18 mouse cellular contexts compared by ENCODE assay signal in the genomic region with DNA sequence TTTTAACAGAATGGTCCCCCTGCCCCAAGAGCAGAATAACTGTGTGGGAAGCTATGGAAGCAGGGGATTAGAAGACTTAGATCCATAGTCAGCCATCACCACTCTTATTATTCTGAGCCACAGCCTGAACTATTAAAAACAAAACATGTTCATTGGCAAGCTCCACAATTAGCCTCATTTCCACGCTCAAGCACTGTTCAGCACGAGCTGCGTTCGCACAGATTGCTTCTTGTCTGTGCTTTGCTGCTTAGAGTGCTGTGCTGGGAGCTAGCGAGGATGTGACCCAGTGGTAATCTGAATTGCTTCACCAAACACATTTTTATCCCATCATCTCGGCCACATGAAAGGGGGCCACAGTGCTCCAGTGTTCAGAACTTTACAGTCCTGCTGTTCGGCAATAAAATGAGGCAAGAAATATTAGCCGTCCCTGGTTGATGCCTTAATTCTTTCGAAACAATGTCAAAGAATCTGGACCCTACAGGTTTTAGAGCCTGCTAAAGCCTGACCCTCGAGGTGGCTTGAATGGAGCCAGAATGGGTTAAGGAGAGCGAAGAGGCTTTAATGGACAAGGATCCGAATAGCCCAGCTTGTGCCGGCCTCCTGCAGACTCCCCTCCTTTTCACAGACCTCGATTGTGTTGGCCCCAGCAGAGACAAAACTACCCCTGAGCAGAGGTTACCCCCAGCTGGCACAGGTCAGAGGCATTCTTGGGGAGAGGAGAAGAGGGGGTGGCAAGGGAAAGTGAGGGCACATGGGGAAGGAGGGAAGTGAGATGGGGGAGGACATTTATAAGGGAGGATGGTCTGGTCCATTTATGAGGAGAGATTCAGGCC. TPM values are rescaled to one million over a fixed set of nuclear protein-coding genes. Genes with fewer than 3 reads are reported as not detected.
A peak's percentile ranks its signal among the peaks of the same experiment; 100 is the strongest.
DNase-seq lines count a peak whose midpoint lies in the region; ATAC-seq lines count a peak whose summit lies in the region.
"Had no signal": no experiment of that assay in that cellular context is flagged by ENCODE, and none has a peak within 500 bp of the region (broad histone marks: within the 10 kb centered on the region; RNA-seq: fewer than 3 reads in every experiment).

No protein-coding gene starts in this region.

- H3K27ac ChIP-seq in midbrain, embryonic 10.5 days (replicated peaks), result no peak overlapping the region
- H3K27ac ChIP-seq in midbrain, embryonic 13.5 days, result no peak overlapping the region
- H3K27ac ChIP-seq in forebrain, embryonic 13.5 days, result no peak overlapping the region
- H3K27ac ChIP-seq in neural tube, embryonic 13.5 days (replicated peaks), result no peak overlapping the region
- H3K27ac ChIP-seq: embryonic facial prominence, embryonic 15.5 days; gastrocnemius, adult 2 months had no signal

- H3K9me3 ChIP-seq in midbrain, embryonic 10.5 days (replicated peaks), result no peaks in the 10 kb centered on the region
- no peaks in the 10 kb centered on the region for H3K9me3 ChIP-seq in midbrain, embryonic 13.5 days
- H3K9me3 ChIP-seq in forebrain, embryonic 13.5 days (replicated peaks), result no peaks in the 10 kb centered on the region
- no peaks in the 10 kb centered on the region for H3K9me3 ChIP-seq in neural tube, embryonic 13.5 days
- H3K9me3 ChIP-seq: embryonic facial prominence, embryonic 15.5 days had no signal

- H3K27me3 ChIP-seq in midbrain, embryonic 10.5 days (ENCODE audit: low read depth, poor library complexity, severe bottlenecking), result peaks cover 82% of the 10 kb centered on the region
- peaks cover 77% of the 10 kb centered on the region for H3K27me3 ChIP-seq in midbrain, embryonic 13.5 days
- H3K27me3 ChIP-seq in forebrain, embryonic 13.5 days, result peaks cover 62% of the 10 kb centered on the region
- H3K27me3 ChIP-seq in neural tube, embryonic 13.5 days, result peaks cover 83% of the 10 kb centered on the region

- H3K4me3 ChIP-seq in midbrain, embryonic 10.5 days, result no peak overlapping the region; the same call in 1 of the 2 replicates
- no peak overlapping the region for H3K4me3 ChIP-seq in midbrain, embryonic 13.5 days (replicated peaks)
- no peak overlapping the region for H3K4me3 ChIP-seq in forebrain, embryonic 13.5 days
- no peak overlapping the region for H3K4me3 ChIP-seq in neural tube, embryonic 13.5 days
- H3K4me3 ChIP-seq: embryonic facial prominence, embryonic 15.5 days; gastrocnemius, adult 2 months; megakaryocyte, embryonic 14.5 days had no signal

- H3K9ac ChIP-seq in midbrain, embryonic 13.5 days (replicated peaks), result no peak overlapping the region
- H3K9ac ChIP-seq in forebrain, embryonic 13.5 days, result no peak overlapping the region
- H3K9ac ChIP-seq in neural tube, embryonic 13.5 days, result no peak overlapping the region
- H3K9ac ChIP-seq: embryonic facial prominence, embryonic 15.5 days had no signal

- no peak overlapping the region; the same call in 1 of the 2 replicates for H3K4me2 ChIP-seq in midbrain, embryonic 13.5 days (replicated peaks)
- peak overlapping the region; percentile 27 for H3K4me2 ChIP-seq in forebrain, embryonic 13.5 days
- H3K4me2 ChIP-seq in neural tube, embryonic 13.5 days, result no peak overlapping the region
- H3K4me2 ChIP-seq: embryonic facial prominence, embryonic 15.5 days had no signal

- no peak for ATAC-seq in midbrain, embryonic 13.5 days
- ATAC-seq in forebrain, embryonic 13.5 days, result peak; percentile 44
- ATAC-seq in neural tube, embryonic 13.5 days (ENCODE audit: low read depth), result 0 out of 2 replicates have a peak, but pooled peaks have one; percentile 32
- no peak for ATAC-seq in cerebellum, adult (ENCODE audit: insufficient number of reproducible peaks, low FRiP score, low TSS enrichment)
- ATAC-seq: Patski had no signal

- 11% methylated on average over 14 of the region's 14 CpGs for WGBS in midbrain, embryonic 10.5 days
- WGBS in midbrain, embryonic 13.5 days, result 5% methylated on average over 14 of the region's 14 CpGs
- whole genome bisulfite sequencing in forebrain, embryonic 13.5 days, result 4% methylated on average over 14 of the region's 14 CpGs
- WGBS in neural tube, embryonic 13.5 days, result 7% methylated on average over 14 of the region's 14 CpGs

- H3K36me3 ChIP-seq in midbrain, embryonic 10.5 days, result no peaks in the 10 kb centered on the region
- H3K36me3 ChIP-seq in midbrain, embryonic 13.5 days, result no peaks in the 10 kb centered on the region
- no peaks in the 10 kb centered on the region for H3K36me3 ChIP-seq in forebrain, embryonic 13.5 days (ENCODE audit: poor library complexity, severe bottlenecking)
- H3K36me3 ChIP-seq in neural tube, embryonic 13.5 days, result no peaks in the 10 kb centered on the region
- H3K36me3 ChIP-seq: embryonic facial prominence, embryonic 15.5 days had no signal

- H3K4me1 ChIP-seq in midbrain, embryonic 10.5 days, result peaks cover 48% of the 10 kb centered on the region
- peaks cover 36% of the 10 kb centered on the region for H3K4me1 ChIP-seq in midbrain, embryonic 13.5 days (replicated peaks)
- H3K4me1 ChIP-seq in forebrain, embryonic 13.5 days, result peaks cover 23% of the 10 kb centered on the region
- peaks cover 48% of the 10 kb centered on the region for H3K4me1 ChIP-seq in neural tube, embryonic 13.5 days (replicated peaks)
- H3K4me1 ChIP-seq: megakaryocyte, embryonic 14.5 days had no signal

- peak; percentile 33 for DNase-seq in midbrain, embryonic 10.5 days (ENCODE audit: low spot score)
- peak; percentile 74 for DNase-seq in layer of hippocampus, adult 9-11 months
- no peak for DNase-seq in heart, adult 18-20 months
- DNase-seq in ovary, postnatal 36 days (ENCODE audit: low spot score), result no peak
- DNase-seq: adrenal gland, postnatal 25 days; cerebellum, adult 9-10 months; gastrocnemius, adult 2 months; kidney, adult 11 months; lung, adult 18-20 months had no signal

RNA-seq across cellular contexts. Expression of gene Gdf10, which starts 2.4 kb away (rescaled TPM):
- polyA plus RNA-seq in midbrain, embryonic 10.5 days (2016; fragmentation: Nextera tagmentation; extraction: Ambion mirVana), result 1.5 and 1.8 TPM in 2 replicates
- polyA plus RNA-seq in midbrain, embryonic 13.5 days (2015; fragmentation: Nextera tagmentation; extraction: Ambion mirVana), result 1.1 and 1.8 TPM in 2 replicates
- 1.1 and 2.0 TPM in 2 replicates for polyA plus RNA-seq in forebrain, embryonic 13.5 days (2015; fragmentation: Nextera tagmentation; extraction: Ambion mirVana)
- polyA plus RNA-seq in neural tube, embryonic 13.5 days (2015; fragmentation: Nextera tagmentation; extraction: Ambion mirVana), result 9.2 and 9.8 TPM in 2 replicates
- 1 to 10 TPM in 1 of 2 experiments, under 1 TPM in 1; 0.87 to 1.1 TPM for total RNA-seq in heart, adult 18-20 months (2021)
- polyA plus RNA-seq: Patski had no signal

RNA-seq across cellular contexts. Expression of gene Gdf2, which starts 19.9 kb away (rescaled TPM):
- polyA plus RNA-seq in midbrain, embryonic 10.5 days (2016; fragmentation: Nextera tagmentation; extraction: Ambion mirVana), result not detected in 2 replicates
- not detected in 2 replicates for polyA plus RNA-seq in midbrain, embryonic 13.5 days (2015; fragmentation: Nextera tagmentation; extraction: Ambion mirVana)
- not detected in 2 replicates for polyA plus RNA-seq in forebrain, embryonic 13.5 days (2015; fragmentation: Nextera tagmentation; extraction: Ambion mirVana)
- polyA plus RNA-seq in neural tube, embryonic 13.5 days (2015; fragmentation: Nextera tagmentation; extraction: Ambion mirVana), result not detected in 2 replicates
- total RNA-seq in heart, adult 18-20 months (2021), result under 1 TPM; 0.07 to 0.18 TPM
- total RNA-seq: adrenal gland, postnatal 25 days; gastrocnemius, adult 2 months had no signal
- polyA plus RNA-seq: embryonic facial prominence, embryonic 15.5 days; Patski; stomach, embryonic 14.5 days had no signal

RNA-seq across cellular contexts. Expression of gene Rbp3, which starts 32.9 kb away (rescaled TPM):
- 0.07 TPM in 2 replicates for polyA plus RNA-seq in midbrain, embryonic 10.5 days (2016; fragmentation: Nextera tagmentation; extraction: Ambion mirVana)
- polyA plus RNA-seq in midbrain, embryonic 13.5 days (2015; fragmentation: Nextera tagmentation; extraction: Ambion mirVana), result not detected in 2 replicates
- polyA plus RNA-seq in forebrain, embryonic 13.5 days (2015; fragmentation: Nextera tagmentation; extraction: Ambion mirVana), result not detected in 2 replicates
- polyA plus RNA-seq in neural tube, embryonic 13.5 days (2015; fragmentation: Nextera tagmentation; extraction: Ambion mirVana), result not detected in 2 replicates
- not detected for total RNA-seq in heart, adult 18-20 months (2021)
- total RNA-seq: adrenal gland, postnatal 25 days; gastrocnemius, adult 2 months had no signal
- polyA plus RNA-seq: embryonic facial prominence, embryonic 15.5 days; heart, postnatal 0 days; Patski; stomach, embryonic 14.5 days had no signal

RNA-seq across cellular contexts. Expression of gene Zfp488, which starts 57.6 kb away (rescaled TPM):
- 0.06 and 0.09 TPM in 2 replicates for polyA plus RNA-seq in midbrain, embryonic 10.5 days (2016; fragmentation: Nextera tagmentation; extraction: Ambion mirVana)
- polyA plus RNA-seq in midbrain, embryonic 13.5 days (2015; fragmentation: Nextera tagmentation; extraction: Ambion mirVana), result 0.46 and 0.54 TPM in 2 replicates
- 0.12 TPM in 1 of 2 replicates, not detected in the other for polyA plus RNA-seq in forebrain, embryonic 13.5 days (2015; fragmentation: Nextera tagmentation; extraction: Ambion mirVana)
- 0.18 and 0.33 TPM in 2 replicates for polyA plus RNA-seq in neural tube, embryonic 13.5 days (2015; fragmentation: Nextera tagmentation; extraction: Ambion mirVana)
- total RNA-seq in heart, adult 18-20 months (2021), result under 1 TPM in 1 of 2 experiments, not detected in 1; 0.05 TPM
- total RNA-seq: gastrocnemius, adult 2 months had no signal
- polyA plus RNA-seq: heart, postnatal 0 days had no signal

Comparison
In these comparisons a context has a peak if more than half of its experiments do, and no peak if none do; other contexts are left out.
1. DNase-seq: peak in midbrain, embryonic 10.5 days (single experiment) and layer of hippocampus, adult 9-11 months (single experiment); none in heart, adult 18-20 months (0 of 2) and ovary, postnatal 36 days (single experiment).
2. ATAC-seq: peak in forebrain, embryonic 13.5 days (single experiment) and neural tube, embryonic 13.5 days (single experiment); none in midbrain, embryonic 13.5 days (single experiment) and cerebellum, adult (single experiment).